Mouse (Mus musculus) CH12.LX (cell line): ENCODE results near the gene Arhgef40. TPM values are rescaled to one million over a fixed set of nuclear protein-coding genes. Genes with fewer than 3 reads are reported as not detected.
A peak's percentile ranks its signal among the peaks of the same experiment; 100 is the strongest.
"Not testable (repeated sequence)": the region's sequence is repeated elsewhere in the genome, so short reads cannot be mapped to it uniquely, and the experiment has no call there.

Experiments used
- DNase-seq: peaks from one replicate; pipeline ENCODE4 v3.0.0-alpha.2; 2013; ENCODE audit errors: extremely low read depth
- H3K27ac ChIP-seq: 2 replicates; pipeline ENCODE4 v1.5.1; 2012; ENCODE audit warnings: low read depth, mild to moderate bottlenecking, control low read depth, moderate library complexity; ENCODE audit not compliant: insufficient read depth
- H3K27me3 ChIP-seq: replicated peaks from 2 replicates; pipeline ENCODE3; 2012; ENCODE audit warnings: inconsistent platforms
- H3K36me3 ChIP-seq, 2 experiments: replicated peaks in 1 of 2; 2 replicates each; pipeline versions ENCODE3 to v1.6.1; 2012; ENCODE audit warnings: inconsistent platforms in 1 of 2, low read length in 1 of 2, mild to moderate bottlenecking in 1 of 2, mixed read lengths in 1 of 2, moderate library complexity in 1 of 2; ENCODE audit not compliant: control insufficient read depth in 1 of 2, insufficient read depth in 1 of 2
- H3K4me1 ChIP-seq, 2 experiments: 2 replicates each; pipeline ENCODE4 v1.6.1; 2012; ENCODE audit warnings: inconsistent platforms in 1 of 2, moderate library complexity in 1 of 2; ENCODE audit not compliant: insufficient read depth in 2 of 2, control insufficient read depth in 1 of 2
- H3K4me2 ChIP-seq: 2 replicates; pipeline ENCODE4 v1.6.1; 2012; ENCODE audit warnings: low read depth, mild to moderate bottlenecking, control low read depth; ENCODE audit not compliant: poor library complexity, insufficient read depth, severe bottlenecking
- H3K4me3 ChIP-seq, 3 experiments: fragments of 150-350 bp in 1 of 3; sonication (generic) in 1 of 3; replicated peaks in 1 of 3; 2 replicates each; pipeline versions ENCODE3 to v1.5.1; 2011 to 2012; ENCODE audit warnings: low read depth in 2 of 3, low read length in 2 of 3, mild to moderate bottlenecking in 2 of 3, moderate library complexity in 2 of 3, control low read depth in 1 of 3, improper control_type of control experiment in 1 of 3, inconsistent platforms in 1 of 3, mixed read lengths in 1 of 3; ENCODE audit not compliant: poor library complexity in 1 of 3
- H3K79me2 ChIP-seq: replicated peaks from 2 replicates; pipeline ENCODE4 v1.6.1; 2012; ENCODE audit warnings: mild to moderate bottlenecking, moderate library complexity; ENCODE audit not compliant: control insufficient read depth, poor library complexity, insufficient read depth, severe bottlenecking; ENCODE audit errors: extremely low read depth
- H3K9ac ChIP-seq: 2 replicates; pipeline ENCODE4 v1.6.1; 2012; ENCODE audit warnings: low read depth, mild to moderate bottlenecking, control low read depth, moderate library complexity; ENCODE audit not compliant: insufficient read depth
- H3K9me3 ChIP-seq: replicated peaks from 2 replicates; pipeline ENCODE3; 2012; ENCODE audit warnings: low read length, inconsistent platforms, mixed read lengths
- BHLHE40 ChIP-seq: IDR thresholded peaks from 2 replicates; pipeline ENCODE4 v1.6.1; 2011; ENCODE audit warnings: mild to moderate bottlenecking, low read depth, low read length, improper control_type of control experiment
- IRF4 ChIP-seq: IDR thresholded peaks from 2 replicates; pipeline ENCODE4 v1.6.1; 2014; ENCODE audit warnings: low read depth, mild to moderate bottlenecking, inconsistent platforms, low read length, improper control_type of control experiment
- JUN ChIP-seq: IDR thresholded peaks from 2 replicates; pipeline ENCODE4 v1.6.1; 2011; ENCODE audit warnings: low read depth, mild to moderate bottlenecking, low read length, improper control_type of control experiment, moderate library complexity; ENCODE audit not compliant: insufficient read depth
- JUND ChIP-seq: conservative IDR thresholded peaks from 2 replicates; pipeline ENCODE4 v1.6.1; 2011; ENCODE audit warnings: low read depth, low read length, improper control_type of control experiment
- RAD21 ChIP-seq: IDR thresholded peaks from 2 replicates; pipeline ENCODE4 v1.6.1; 2011; ENCODE audit warnings: low read depth, mild to moderate bottlenecking, low read length, improper control_type of control experiment, moderate library complexity
- RCOR1 ChIP-seq: conservative IDR thresholded peaks from 2 replicates; pipeline ENCODE4 v1.6.1; 2012; ENCODE audit warnings: low read depth, mild to moderate bottlenecking, inconsistent platforms, low read length, improper control_type of control experiment
- ZC3H11A ChIP-seq: IDR thresholded peaks from 2 replicates; pipeline ENCODE4 v1.6.1; 2012; ENCODE audit warnings: low read depth, mild to moderate bottlenecking, inconsistent platforms, low read length, improper control_type of control experiment
- ZKSCAN1 ChIP-seq: IDR thresholded peaks from 2 replicates; pipeline ENCODE4 v1.6.1; 2012; ENCODE audit warnings: low read depth, inconsistent platforms, low read length, improper control_type of control experiment, borderline replicate concordance
- dilution Hi-C: fragments of 300-500 bp; cut with MboI; formaldehyde crosslinking; loops from 2 replicates; pipeline ENCODE4 v1.14.3; 2020; ENCODE audit warnings: low sequenced_read_pairs; ENCODE audit not compliant: extremely low pct_unique_long_range_greater_than_20kb, extremely low pct_ligation_motif_present
- in situ Hi-C: fragments of 300-500 bp; cut with MboI; formaldehyde crosslinking; loops from 3 replicates; pipeline ENCODE4 v1.14.3; 2019; ENCODE audit warnings: low sequenced_read_pairs, low pct_ligation_motif_present, low pct_unique_long_range_greater_than_20kb, mixed read lengths
- polyA plus RNA-seq: library from polyadenylated mRNA; unstranded; fragments of >175 nt; gene quantifications from 2 replicates; pipeline ENCODE4 v1.2.1, GENCODE M21; 2012; ENCODE audit warnings: low read depth; ENCODE audit not compliant: insufficient read length
- total RNA-seq, 2 experiments: library from RNA; depleted of rRNA; stranded (reverse); fragments of 300-350 nt in 1 of 2; fragments of >200 nt in 1 of 2; gene quantifications; 2 replicates each; pipeline ENCODE4 v1.2.3; 2012 to 2014

The Arhgef40 gene
- total and polyA plus RNA-seq, 3 experiments = 0.62 to 3.8 (median 1.1) TPM

- no peaks in the 10 kb centered on the region for H3K36me3 ChIP-seq
- no peak overlapping the region for H3K9ac ChIP-seq
- peaks cover 3 to 6% of the 10 kb centered on the region in 2 experiments; a peak in 3 of 4 replicates for H3K4me1 ChIP-seq
- TF ChIP-seq RAD21 = no peak
- TF ChIP-seq JUN = no peak
- no peak for TF ChIP-seq ZC3H11A
- TF ChIP-seq ZKSCAN1 = no peak
- no peak for TF ChIP-seq RCOR1
- TF ChIP-seq IRF4 = no peak
- H3K9me3 ChIP-seq = no peaks in the 10 kb centered on the region
- no peaks in the 10 kb centered on the region for H3K79me2 ChIP-seq
- peaks cover 2% of the 10 kb centered on the region for H3K27me3 ChIP-seq
- dilution Hi-C loops = no loop called here
- in situ Hi-C loops = no loop called here
- no peak for DNase-seq
- H3K27ac ChIP-seq = no peak overlapping the region
- H3K4me2 ChIP-seq = no peak overlapping the region
- H3K4me3 ChIP-seq = no peak overlapping the region
Observed at GRCm38 (mm10) chr14:52045966-52046565, 61.5 kb downstream of the Arhgef40 start.

GRCm38 (mm10) chr14:52052720-52053119 is 68.2 kb downstream of the Arhgef40 start:
- DNase-seq, H3K4me3 ChIP-seq, H3K36me3 ChIP-seq, H3K9ac ChIP-seq, H3K27me3 ChIP-seq, H3K4me2 ChIP-seq, H3K27ac ChIP-seq, dilution Hi-C loops, H3K9me3 ChIP-seq, in situ Hi-C loops, H3K79me2 ChIP-seq: not testable (repeated sequence)
- peaks cover 7 to 17% of the 10 kb centered on the region in 2 experiments; a peak in 3 of 4 replicates for H3K4me1 ChIP-seq
- peak; percentile 65 for TF ChIP-seq BHLHE40
- 0 out of 2 replicates have a peak, but pooled peaks have one; percentile 14 for TF ChIP-seq JUND

Other genes starting within 250 kb of the Arhgef40 start
- not detected in 2 replicates for gene Ang4, start 211.1 kb upstream of the Arhgef40 start, total RNA-seq (2012; rRNA removed)
- not detected in 2 replicates for gene Ang4, start 211.1 kb upstream of the Arhgef40 start, total RNA-seq (2014; rRNA removed)
- not detected in 2 replicates for gene Ang4, start 211.1 kb upstream of the Arhgef40 start, polyA plus RNA-seq
- not detected in 2 replicates for gene AY358078, start 184.7 kb upstream of the Arhgef40 start, total RNA-seq (2012; rRNA removed)
- 0.26 TPM in 1 of 2 replicates, not detected in the other for gene AY358078, start 184.7 kb upstream of the Arhgef40 start, total RNA-seq (2014; rRNA removed)
- gene AY358078, start 184.7 kb upstream of the Arhgef40 start, polyA plus RNA-seq = not detected in 2 replicates
- gene Ear6, start 131.0 kb upstream of the Arhgef40 start, total RNA-seq (2012; rRNA removed) = not detected in 2 replicates
- not detected in 2 replicates for gene Ear6, start 131.0 kb upstream of the Arhgef40 start, total RNA-seq (2014; rRNA removed)
- not detected in 2 replicates for gene Ear6, start 131.0 kb upstream of the Arhgef40 start, polyA plus RNA-seq
- 19.5 and 21.7 TPM in 2 replicates for gene Mettl17, start 99.9 kb upstream of the Arhgef40 start, total RNA-seq (2012; rRNA removed)
- 26.2 and 32.3 TPM in 2 replicates for gene Mettl17, start 99.9 kb upstream of the Arhgef40 start, total RNA-seq (2014; rRNA removed)
- 29.9 and 32.0 TPM in 2 replicates for gene Mettl17, start 99.9 kb upstream of the Arhgef40 start, polyA plus RNA-seq
- 0.42 TPM in 2 replicates for gene Slc39a2, start 91.8 kb upstream of the Arhgef40 start, total RNA-seq (2012; rRNA removed)
- gene Slc39a2, start 91.8 kb upstream of the Arhgef40 start, total RNA-seq (2014; rRNA removed) = 0.11 and 0.20 TPM in 2 replicates
- 0.44 and 0.49 TPM in 2 replicates for gene Slc39a2, start 91.8 kb upstream of the Arhgef40 start, polyA plus RNA-seq
- gene Ndrg2, start 70.6 kb upstream of the Arhgef40 start, total RNA-seq (2012; rRNA removed) = 0.59 and 1.1 TPM in 2 replicates
- gene Ndrg2, start 70.6 kb upstream of the Arhgef40 start, total RNA-seq (2014; rRNA removed) = 0.43 and 0.50 TPM in 2 replicates
- gene Ndrg2, start 70.6 kb upstream of the Arhgef40 start, polyA plus RNA-seq = 0.74 and 1.0 TPM in 2 replicates
- not detected in 2 replicates for gene Tppp2, start 66.3 kb upstream of the Arhgef40 start, total RNA-seq (2012; rRNA removed)
- gene Tppp2, start 66.3 kb upstream of the Arhgef40 start, total RNA-seq (2014; rRNA removed) = not detected in 2 replicates
- not detected in 2 replicates for gene Tppp2, start 66.3 kb upstream of the Arhgef40 start, polyA plus RNA-seq
- not detected in 2 replicates for gene Rnase13, start 61.9 kb upstream of the Arhgef40 start, total RNA-seq (2012; rRNA removed)
- not detected in 2 replicates for gene Rnase13, start 61.9 kb upstream of the Arhgef40 start, total RNA-seq (2014; rRNA removed)
- not detected in 2 replicates for gene Rnase13, start 61.9 kb upstream of the Arhgef40 start, polyA plus RNA-seq
- gene Tmem253, start 30.9 kb downstream of the Arhgef40 start, total RNA-seq (2012; rRNA removed) = 0.64 and 0.71 TPM in 2 replicates
- gene Tmem253, start 30.9 kb downstream of the Arhgef40 start, total RNA-seq (2014; rRNA removed) = not detected in 2 replicates
- 1.9 and 2.6 TPM in 2 replicates for gene Tmem253, start 30.9 kb downstream of the Arhgef40 start, polyA plus RNA-seq
- gene Zfp219, start 36.0 kb downstream of the Arhgef40 start, total RNA-seq (2012; rRNA removed) = 17.5 and 20.0 TPM in 2 replicates
- 11.5 and 15.8 TPM in 2 replicates for gene Zfp219, start 36.0 kb downstream of the Arhgef40 start, total RNA-seq (2014; rRNA removed)
- gene Zfp219, start 36.0 kb downstream of the Arhgef40 start, polyA plus RNA-seq = 19.3 and 20.8 TPM in 2 replicates
- not detected in 2 replicates for gene Olfr221, start 57.7 kb downstream of the Arhgef40 start, total RNA-seq (2012; rRNA removed)
- gene Olfr221, start 57.7 kb downstream of the Arhgef40 start, total RNA-seq (2014; rRNA removed) = not detected in 2 replicates
- not detected in 2 replicates for gene Olfr221, start 57.7 kb downstream of the Arhgef40 start, polyA plus RNA-seq
- gene Hnrnpc, start 119.3 kb downstream of the Arhgef40 start, total RNA-seq (2012; rRNA removed) = 274 and 325 TPM in 2 replicates
- gene Hnrnpc, start 119.3 kb downstream of the Arhgef40 start, total RNA-seq (2014; rRNA removed) = 370 and 375 TPM in 2 replicates
- 813 and 876 TPM in 2 replicates for gene Hnrnpc, start 119.3 kb downstream of the Arhgef40 start, polyA plus RNA-seq
- 12.0 and 15.0 TPM in 2 replicates for gene Rpgrip1, start 126.0 kb downstream of the Arhgef40 start, total RNA-seq (2012; rRNA removed)
- gene Rpgrip1, start 126.0 kb downstream of the Arhgef40 start, total RNA-seq (2014; rRNA removed) = 6.7 and 7.3 TPM in 2 replicates
- gene Rpgrip1, start 126.0 kb downstream of the Arhgef40 start, polyA plus RNA-seq = 33.7 and 41.8 TPM in 2 replicates
- gene Supt16, start 212.7 kb downstream of the Arhgef40 start, total RNA-seq (2012; rRNA removed) = 64.8 and 81.7 TPM in 2 replicates
- gene Supt16, start 212.7 kb downstream of the Arhgef40 start, total RNA-seq (2014; rRNA removed) = 78.6 and 88.0 TPM in 2 replicates
- gene Supt16, start 212.7 kb downstream of the Arhgef40 start, polyA plus RNA-seq = 110 and 114 TPM in 2 replicates